Mouse (Mus musculus): ENCODE measurements around the gene Focad. TPM values are rescaled to one million over a fixed set of nuclear protein-coding genes. Genes with fewer than 3 reads are reported as not detected.

The Focad gene
- total and polyA plus RNA-seq, 2 experiments from 2014 or later: 9.2 to 34.1 TPM

GRCm38 (mm10) chr4:88400302-88400991, 306.0 kb downstream of the Focad start:
- Histone ChIP-seq H3K27ac (no peak overlapping the region), H3K9me3 (ENCODE audit: low read length) (no peaks in the 10 kb centered on the region), H3K4me1 (ENCODE audit: insufficient read depth, low read length) (no peaks in the 10 kb centered on the region), H3K4me3 (ENCODE audit: low read length) (no peak overlapping the region), H3K27me3 (ENCODE audit: insufficient read depth, low read length) (no peaks in the 10 kb centered on the region), H3K36me3 (ENCODE audit: insufficient read depth, low read length) (peaks cover 5% of the 10 kb centered on the region; the same call in 1 of the 2 replicates), H3K9ac (replicated peaks; ENCODE audit: low read length) (no peak overlapping the region), H3K4me2 (ENCODE audit: low read depth, low read length) (no peak overlapping the region)
- DNase-seq (ENCODE audit: low spot score) (no peak), ATAC-seq (no peak)
- TF ChIP-seq CTCF (IDR thresholded peaks at IDR 0.05; ENCODE audit: low read depth): no peak
- 78% methylated on average over 9 of the region's 9 CpGs for WGBS

GRCm38 (mm10) chr4:88400992-88401313, 306.5 kb downstream of the Focad start:
- Histone ChIP-seq H3K9me3 (ENCODE audit: low read length) (no peaks in the 10 kb centered on the region), H3K4me2 (ENCODE audit: low read depth, low read length) (no peak overlapping the region), H3K36me3 (ENCODE audit: insufficient read depth, low read length) (peaks cover 5% of the 10 kb centered on the region; the same call in 1 of the 2 replicates), H3K27me3 (ENCODE audit: insufficient read depth, low read length) (no peaks in the 10 kb centered on the region), H3K9ac (replicated peaks; ENCODE audit: low read length) (no peak overlapping the region), H3K4me1 (ENCODE audit: insufficient read depth, low read length) (no peaks in the 10 kb centered on the region), H3K4me3 (ENCODE audit: low read length) (no peak overlapping the region), H3K27ac (no peak overlapping the region)
- no peak for TF ChIP-seq CTCF (IDR thresholded peaks at IDR 0.05; ENCODE audit: low read depth)
- DNase-seq (ENCODE audit: low spot score): no peak
- 93% methylated on average over 7 of the region's 7 CpGs for WGBS
- ATAC-seq: no peak

GRCm38 (mm10) chr4:88402884-88403283, 308.5 kb downstream of the Focad start:
- Histone ChIP-seq H3K4me2 (ENCODE audit: low read depth, low read length) (no peak overlapping the region), H3K4me3 (ENCODE audit: low read length) (no peak overlapping the region), H3K9ac (replicated peaks; ENCODE audit: low read length) (no peak overlapping the region), H3K4me1 (ENCODE audit: insufficient read depth, low read length) (no peaks in the 10 kb centered on the region), H3K36me3 (ENCODE audit: insufficient read depth, low read length) (peaks cover 5% of the 10 kb centered on the region; the same call in 1 of the 2 replicates), H3K27ac (no peak overlapping the region), H3K27me3 (ENCODE audit: insufficient read depth, low read length) (no peaks in the 10 kb centered on the region), H3K9me3 (ENCODE audit: low read length) (no peaks in the 10 kb centered on the region)
- no peak for DNase-seq (ENCODE audit: low spot score)
- whole genome bisulfite sequencing: 91% methylated on average over 6 of the region's 6 CpGs
- ATAC-seq: no peak
- TF ChIP-seq CTCF (IDR thresholded peaks at IDR 0.05; ENCODE audit: low read depth): no peak

- Histone ChIP-seq H3K4me3 (ENCODE audit: low read length) (no peak overlapping the region), H3K9ac (replicated peaks; ENCODE audit: low read length) (no peak overlapping the region), H3K9me3 (ENCODE audit: low read length) (no peaks in the 10 kb centered on the region), H3K4me1 (ENCODE audit: insufficient read depth, low read length) (no peaks in the 10 kb centered on the region), H3K36me3 (ENCODE audit: insufficient read depth, low read length) (no peaks in the 10 kb centered on the region), H3K27ac (no peak overlapping the region), H3K4me2 (ENCODE audit: low read depth, low read length) (no peak overlapping the region), H3K27me3 (ENCODE audit: insufficient read depth, low read length) (no peaks in the 10 kb centered on the region)
- ATAC-seq (peak; percentile 98), DNase-seq (ENCODE audit: low spot score) (peak; percentile 90)
- 44% methylated on average over 4 of the region's 4 CpGs for WGBS
- TF ChIP-seq CTCF (IDR thresholded peaks at IDR 0.05; ENCODE audit: low read depth): no peak
Measured at GRCm38 (mm10) chr4:88406887-88407696, 312.7 kb downstream of the Focad start.

- no peak overlapping the region for H3K4me3 ChIP-seq (ENCODE audit: low read length)
- H3K4me1 ChIP-seq (ENCODE audit: insufficient read depth, low read length): no peaks in the 10 kb centered on the region
- DNase-seq (ENCODE audit: low spot score) (no peak), ATAC-seq (no peak)
- no peak overlapping the region for H3K4me2 ChIP-seq (ENCODE audit: low read depth, low read length)
- no peaks in the 10 kb centered on the region for H3K9me3 ChIP-seq (ENCODE audit: low read length)
- no peaks in the 10 kb centered on the region for H3K27me3 ChIP-seq (ENCODE audit: insufficient read depth, low read length)
- TF ChIP-seq CTCF (IDR thresholded peaks at IDR 0.05; ENCODE audit: low read depth): no peak
- H3K9ac ChIP-seq (replicated peaks; ENCODE audit: low read length): no peak overlapping the region
- H3K36me3 ChIP-seq (ENCODE audit: insufficient read depth, low read length): no peaks in the 10 kb centered on the region
- no peak overlapping the region for H3K27ac ChIP-seq
- 96% methylated on average over 4 of the region's 4 CpGs for WGBS
Measured at GRCm38 (mm10) chr4:88409279-88409678, 314.9 kb downstream of the Focad start.

- Histone ChIP-seq H3K4me2 (ENCODE audit: low read depth, low read length) (no peak overlapping the region), H3K4me3 (ENCODE audit: low read length) (no peak overlapping the region), H3K9me3 (ENCODE audit: low read length) (no peaks in the 10 kb centered on the region), H3K36me3 (ENCODE audit: insufficient read depth, low read length) (no peaks in the 10 kb centered on the region), H3K27me3 (ENCODE audit: insufficient read depth, low read length) (no peaks in the 10 kb centered on the region), H3K4me1 (ENCODE audit: insufficient read depth, low read length) (no peaks in the 10 kb centered on the region), H3K27ac (no peak overlapping the region), H3K9ac (replicated peaks; ENCODE audit: low read length) (no peak overlapping the region)
- WGBS: 90% methylated on average over 2 of the region's 2 CpGs
- ATAC-seq: no peak
- no peak for TF ChIP-seq CTCF (IDR thresholded peaks at IDR 0.05; ENCODE audit: low read depth)
- DNase-seq (ENCODE audit: low spot score): no peak
Measured at GRCm38 (mm10) chr4:88412331-88412730, 317.9 kb downstream of the Focad start.

GRCm38 (mm10) chr4:88415017-88415416, 320.6 kb downstream of the Focad start:
- Histone ChIP-seq H3K27me3 (ENCODE audit: insufficient read depth, low read length) (no peaks in the 10 kb centered on the region), H3K9ac (replicated peaks; ENCODE audit: low read length) (no peak overlapping the region), H3K9me3 (ENCODE audit: low read length) (no peaks in the 10 kb centered on the region), H3K4me1 (ENCODE audit: insufficient read depth, low read length) (no peaks in the 10 kb centered on the region), H3K4me2 (ENCODE audit: low read depth, low read length) (no peak overlapping the region), H3K27ac (no peak overlapping the region), H3K4me3 (ENCODE audit: low read length) (no peak overlapping the region), H3K36me3 (ENCODE audit: insufficient read depth, low read length) (no peaks in the 10 kb centered on the region)
- no peak for ATAC-seq
- no peak for DNase-seq (ENCODE audit: low spot score)
- TF ChIP-seq CTCF (IDR thresholded peaks at IDR 0.05; ENCODE audit: low read depth): no peak
- WGBS: 16% methylated on average over 2 of the region's 2 CpGs

Data from hindbrain, postnatal 0 days (tissue).